ENCODE assay signal across 29 mouse cellular contexts in the genomic region with DNA sequence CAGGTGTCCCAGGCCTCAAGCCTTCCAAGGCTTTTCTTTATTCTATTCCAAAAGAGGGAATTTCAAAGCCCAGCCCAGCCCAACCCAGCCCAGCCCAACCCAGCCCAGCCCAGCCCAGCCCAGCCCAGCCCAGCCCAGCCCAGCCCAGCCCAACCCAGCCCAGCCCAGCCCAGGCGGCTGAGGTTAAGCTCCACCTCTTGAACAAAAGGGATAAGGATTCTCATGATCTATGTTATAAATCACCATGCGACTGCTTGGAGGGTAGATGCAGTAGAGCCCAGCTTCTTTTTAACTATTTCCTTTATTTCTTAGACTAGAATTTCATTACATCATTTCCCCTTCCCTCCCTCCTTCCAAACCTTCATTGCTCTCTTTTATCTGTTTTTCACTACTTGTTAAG. TPM values are rescaled to one million over a fixed set of nuclear protein-coding genes. Genes with fewer than 3 reads are reported as not detected.
DNase-seq lines count a peak whose midpoint lies in the region; ATAC-seq and TF ChIP-seq lines count a peak whose summit lies in the region.
"Had no signal": no experiment of that assay in that cellular context is flagged by ENCODE, and none has a peak within 500 bp of the region (broad histone marks: within the 10 kb centered on the region; RNA-seq: fewer than 3 reads in every experiment).

No protein-coding gene starts in this region.

- no peak overlapping the region for H3K4me2 ChIP-seq in kidney, postnatal 0 days (ENCODE audit: low read length)
- peak overlapping the region; percentile 10; the same call in 1 of the 2 replicates for H3K4me2 ChIP-seq in liver, embryonic 12.5 days
- H3K4me2 ChIP-seq in forebrain, embryonic 12.5 days, result no peak overlapping the region
- H3K4me2 ChIP-seq: heart, embryonic 12.5 days; limb, embryonic 12.5 days; lung, embryonic 15.5 days; neural tube, embryonic 15.5 days; stomach, embryonic 15.5 days had no signal

- H3K4me1 ChIP-seq in kidney, postnatal 0 days (replicated peaks; ENCODE audit: insufficient read depth, low read length), result no peaks in the 10 kb centered on the region
- peaks cover 22% of the 10 kb centered on the region for H3K4me1 ChIP-seq in liver, embryonic 12.5 days
- H3K4me1 ChIP-seq in forebrain, embryonic 12.5 days, result no peaks in the 10 kb centered on the region
- H3K4me1 ChIP-seq: embryonic facial prominence, embryonic 10.5 days; heart, embryonic 12.5 days; hindbrain, embryonic 10.5 days; limb, embryonic 12.5 days; midbrain, embryonic 10.5 days; neural tube, embryonic 15.5 days; stomach, embryonic 15.5 days had no signal

- H3K27ac ChIP-seq in kidney, postnatal 0 days, result no peak overlapping the region
- no peak overlapping the region for H3K27ac ChIP-seq in liver, embryonic 12.5 days
- no peak overlapping the region for H3K27ac ChIP-seq in forebrain, embryonic 12.5 days
- H3K27ac ChIP-seq: embryonic facial prominence, embryonic 10.5 days; hindbrain, embryonic 10.5 days; limb, embryonic 12.5 days; lung, embryonic 15.5 days; midbrain, embryonic 10.5 days; neural tube, embryonic 15.5 days; stomach, embryonic 15.5 days had no signal

- no peak overlapping the region for H3K4me3 ChIP-seq in kidney, postnatal 0 days (replicated peaks; ENCODE audit: low read depth, low read length)
- H3K4me3 ChIP-seq in liver, embryonic 12.5 days, result no peak overlapping the region
- H3K4me3 ChIP-seq in forebrain, embryonic 12.5 days (replicated peaks), result no peak overlapping the region
- H3K4me3 ChIP-seq: embryonic facial prominence, embryonic 10.5 days; heart, embryonic 12.5 days; hindbrain, embryonic 10.5 days; limb, embryonic 12.5 days; lung, embryonic 15.5 days; midbrain, embryonic 10.5 days; neural tube, embryonic 15.5 days; stomach, embryonic 15.5 days had no signal

- TF ChIP-seq CTCF in kidney, postnatal 0 days (IDR thresholded peaks at IDR 0.05; ENCODE audit: low read depth), result no peak

- peak; percentile 21; the same call in 1 of the 2 replicates for ATAC-seq in kidney, postnatal 0 days (replicated peaks; ENCODE audit: low FRiP score, low read depth)
- peak; percentile 78 for ATAC-seq in liver, embryonic 12.5 days
- peak; percentile 81 for ATAC-seq in megakaryocyte progenitor cell, adult 5-6 weeks (replicated peaks; ENCODE audit: poor library complexity)
- ATAC-seq in forebrain, embryonic 12.5 days (ENCODE audit: low FRiP score), result no peak
- ATAC-seq: forebrain, postnatal 0 days had no signal

- 38% methylated on average over 2 of the region's 2 CpGs for WGBS in kidney, postnatal 0 days
- WGBS in liver, embryonic 12.5 days (ENCODE audit: insufficient replicate concordance), result 27% methylated on average over 2 of the region's 2 CpGs
- WGBS in forebrain, embryonic 12.5 days, result 51% methylated on average over 2 of the region's 2 CpGs

- no peaks in the 10 kb centered on the region for H3K36me3 ChIP-seq in kidney, postnatal 0 days (ENCODE audit: insufficient read depth, low read length)
- H3K36me3 ChIP-seq in liver, embryonic 12.5 days, result no peaks in the 10 kb centered on the region
- H3K36me3 ChIP-seq in forebrain, embryonic 12.5 days (replicated peaks), result no peaks in the 10 kb centered on the region
- H3K36me3 ChIP-seq: embryonic facial prominence, embryonic 10.5 days; G1E; heart, embryonic 12.5 days; hindbrain, embryonic 10.5 days; limb, embryonic 12.5 days; lung, embryonic 15.5 days; midbrain, embryonic 10.5 days; neural tube, embryonic 15.5 days; stomach, embryonic 15.5 days had no signal

- H3K9me3 ChIP-seq in kidney, postnatal 0 days (replicated peaks; ENCODE audit: low read length), result no peaks in the 10 kb centered on the region
- H3K9me3 ChIP-seq in liver, embryonic 12.5 days (replicated peaks), result no peaks in the 10 kb centered on the region
- no peaks in the 10 kb centered on the region for H3K9me3 ChIP-seq in forebrain, embryonic 12.5 days
- H3K9me3 ChIP-seq: embryonic facial prominence, embryonic 10.5 days; G1E; heart, embryonic 12.5 days; hindbrain, embryonic 10.5 days; limb, embryonic 12.5 days; lung, embryonic 15.5 days; midbrain, embryonic 10.5 days; neural tube, embryonic 15.5 days; stomach, embryonic 15.5 days had no signal

- intact Hi-C loops in left cerebral cortex, postnatal 14 days (cut with DNase I), result no loop called here

- no peak overlapping the region for H3K9ac ChIP-seq in kidney, postnatal 0 days (ENCODE audit: low read depth, low read length)
- no peak overlapping the region for H3K9ac ChIP-seq in liver, embryonic 12.5 days
- no peak overlapping the region for H3K9ac ChIP-seq in forebrain, embryonic 12.5 days
- H3K9ac ChIP-seq: forebrain, postnatal 0 days; heart, embryonic 12.5 days; limb, embryonic 12.5 days; lung, embryonic 15.5 days; neural tube, embryonic 15.5 days; stomach, embryonic 15.5 days had no signal

- peak; percentile 11 for DNase-seq in kidney, postnatal 0 days (ENCODE audit: low spot score)
- no peak for DNase-seq in kidney, postnatal 25 days
- peak; percentile 7 for DNase-seq in NIH3T3 (ENCODE audit: low read depth)
- DNase-seq in left cerebral cortex, postnatal 14 days (ENCODE audit: low spot score in 2 of 2), result no peak
- DNase-seq in testis, postnatal 14 days (ENCODE audit: low spot score), result no peak
- DNase-seq: adrenal gland, postnatal 25 days; cerebellum, adult 9-10 months; forebrain, postnatal 0 days; heart, postnatal 10 days; kidney, adult 8-10 months; kidney, postnatal 36 days; layer of hippocampus, postnatal 36 days; lung, postnatal 36 days; right cerebral cortex, adult 18-20 months; thymus, adult 2 months; thymus, postnatal 4 days had no signal

- H3K27me3 ChIP-seq in kidney, postnatal 0 days (ENCODE audit: insufficient read depth, low read length), result no peaks in the 10 kb centered on the region
- H3K27me3 ChIP-seq in liver, embryonic 12.5 days (replicated peaks), result peaks cover 19% of the 10 kb centered on the region
- no peaks in the 10 kb centered on the region for H3K27me3 ChIP-seq in forebrain, embryonic 12.5 days
- H3K27me3 ChIP-seq: heart, embryonic 12.5 days; limb, embryonic 12.5 days; lung, embryonic 15.5 days; neural tube, embryonic 15.5 days; stomach, embryonic 15.5 days had no signal

RNA-seq across cellular contexts. Expression of a gene that starts 5.4 kb away (rescaled TPM):
- polyA plus RNA-seq in kidney, postnatal 0 days (2015; fragmentation: Nextera tagmentation; extraction: Ambion mirVana), result 69.6 and 79.0 TPM in 2 replicates
- 99.2 and 100 TPM in 2 replicates for polyA plus RNA-seq in liver, embryonic 12.5 days (2016; fragmentation: Nextera tagmentation; extraction: Ambion mirVana)
- total RNA-seq in megakaryocyte progenitor cell, adult 5-6 weeks (2015), result 27.7 and 29.3 TPM in 2 replicates
- total RNA-seq in megakaryocyte progenitor cell, adult 5-6 weeks (2017), result 33.8 and 43.0 TPM in 2 replicates
- total RNA-seq in left cerebral cortex, postnatal 14 days (2021), result 10 to 100 TPM; 46.2 to 50.4 TPM
- polyA plus RNA-seq in forebrain, embryonic 12.5 days (2016; fragmentation: Nextera tagmentation; extraction: Ambion mirVana), result 153 and 167 TPM in 2 replicates

RNA-seq across cellular contexts. Expression of a gene that starts 28.6 kb away (rescaled TPM):
- 131 and 132 TPM in 2 replicates for polyA plus RNA-seq in kidney, postnatal 0 days (2015; fragmentation: Nextera tagmentation; extraction: Ambion mirVana)
- 102 and 111 TPM in 2 replicates for polyA plus RNA-seq in liver, embryonic 12.5 days (2016; fragmentation: Nextera tagmentation; extraction: Ambion mirVana)
- total RNA-seq in megakaryocyte progenitor cell, adult 5-6 weeks (2015), result 190 and 207 TPM in 2 replicates
- 307 and 339 TPM in 2 replicates for total RNA-seq in megakaryocyte progenitor cell, adult 5-6 weeks (2017)
- 10 to 100 TPM; 21.2 to 22.8 TPM for total RNA-seq in left cerebral cortex, postnatal 14 days (2021)
- 63.5 and 66.0 TPM in 2 replicates for polyA plus RNA-seq in forebrain, embryonic 12.5 days (2016; fragmentation: Nextera tagmentation; extraction: Ambion mirVana)

RNA-seq across cellular contexts. Expression of a gene that starts 40.3 kb away (rescaled TPM):
- polyA plus RNA-seq in kidney, postnatal 0 days (2015; fragmentation: Nextera tagmentation; extraction: Ambion mirVana), result 0.32 and 0.41 TPM in 2 replicates
- 48.2 and 55.7 TPM in 2 replicates for polyA plus RNA-seq in liver, embryonic 12.5 days (2016; fragmentation: Nextera tagmentation; extraction: Ambion mirVana)
- total RNA-seq in megakaryocyte progenitor cell, adult 5-6 weeks (2015), result not detected in 2 replicates
- 0.30 TPM in 1 of 2 replicates, not detected in the other for total RNA-seq in megakaryocyte progenitor cell, adult 5-6 weeks (2017)
- total RNA-seq in left cerebral cortex, postnatal 14 days (2021), result under 1 TPM in 1 of 2 experiments, not detected in 1; 0.24 TPM
- polyA plus RNA-seq in forebrain, embryonic 12.5 days (2016; fragmentation: Nextera tagmentation; extraction: Ambion mirVana), result 2.2 and 3.0 TPM in 2 replicates
- total RNA-seq: layer of hippocampus, postnatal 36 days; left cerebral cortex, postnatal 10 days had no signal
- polyA plus RNA-seq: G1E had no signal

RNA-seq across cellular contexts. Expression of a gene that starts 53.7 kb away (rescaled TPM):
- polyA plus RNA-seq in kidney, postnatal 0 days (2015; fragmentation: Nextera tagmentation; extraction: Ambion mirVana), result 1,098 and 1,156 TPM in 2 replicates
- 514 and 545 TPM in 2 replicates for polyA plus RNA-seq in liver, embryonic 12.5 days (2016; fragmentation: Nextera tagmentation; extraction: Ambion mirVana)
- total RNA-seq in megakaryocyte progenitor cell, adult 5-6 weeks (2015), result 546 and 547 TPM in 2 replicates
- 250 and 276 TPM in 2 replicates for total RNA-seq in megakaryocyte progenitor cell, adult 5-6 weeks (2017)
- total RNA-seq in left cerebral cortex, postnatal 14 days (2021), result 100 to 1,000 TPM; 329 to 340 TPM
- 735 and 766 TPM in 2 replicates for polyA plus RNA-seq in forebrain, embryonic 12.5 days (2016; fragmentation: Nextera tagmentation; extraction: Ambion mirVana)

Comparison
In these comparisons a context has a peak if more than half of its experiments do, and no peak if none do; other contexts are left out.
1. DNase-seq: peak in kidney, postnatal 0 days (single experiment) and NIH3T3 (single experiment); none in kidney, postnatal 25 days (0 of 2), left cerebral cortex, postnatal 14 days (0 of 2) and testis, postnatal 14 days (single experiment).
2. RNA of a gene that starts 40.3 kb away (polyA plus RNA-seq): 48.2 to 55.7 TPM in liver, embryonic 12.5 days; 2.2 to 3.0 TPM in forebrain, embryonic 12.5 days and 0.32 to 0.41 TPM in kidney, postnatal 0 days; every median in the first group is over 10 times any median in the second.